Mouse (Mus musculus): ENCODE measurements around the gene Prl8a6. TPM values are rescaled to one million over a fixed set of nuclear protein-coding genes. Genes with fewer than 3 reads are reported as not detected.

Prl8a6 gene
- not detected in 2 replicates for polyA plus RNA-seq (2015; fragmentation: Nextera tagmentation; extraction: Ambion mirVana)

- ATAC-seq (ENCODE audit: insufficient read depth, low FRiP score) = no peak
- Histone ChIP-seq H3K4me2 (ENCODE audit: low read depth, low read length) (no peak within 1 kb of the TSS), H3K36me3 (ENCODE audit: control insufficient read depth, insufficient read depth, low read length) (no peaks in the 10 kb centered on the region), H3K4me1 (ENCODE audit: control insufficient read depth, insufficient read depth, low read length) (no peaks in the 10 kb centered on the region), H3K27me3 (ENCODE audit: control insufficient read depth, insufficient read depth, low read length) (no peaks in the 10 kb centered on the region), H3K9me3 (replicated peaks; ENCODE audit: control insufficient read depth, low read length) (no peaks in the 10 kb centered on the region), H3K27ac (ENCODE audit: low read length) (no peak within 1 kb of the TSS), H3K4me3 (replicated peaks; ENCODE audit: low read length) (no peak within 1 kb of the TSS), H3K9ac (ENCODE audit: low read length) (no peak within 1 kb of the TSS)
- WGBS = 83% methylated on average over 3 of the region's 3 CpGs
Observed at GRCm38 (mm10) chr13:27438588-27438987, at the start of gene Prl8a6. Gene Prl8a6 (minus strand): TSS chr13:27438688.

- H3K9ac ChIP-seq (ENCODE audit: low read length) = no peak overlapping the region
- H3K4me2 ChIP-seq (ENCODE audit: low read depth, low read length) = no peak overlapping the region
- no peak overlapping the region for H3K27ac ChIP-seq (ENCODE audit: low read length)
- no peak for ATAC-seq (ENCODE audit: insufficient read depth, low FRiP score)
- no peaks in the 10 kb centered on the region for H3K36me3 ChIP-seq (ENCODE audit: control insufficient read depth, insufficient read depth, low read length)
- no peak overlapping the region for H3K4me3 ChIP-seq (replicated peaks; ENCODE audit: low read length)
- H3K4me1 ChIP-seq (ENCODE audit: control insufficient read depth, insufficient read depth, low read length) = no peaks in the 10 kb centered on the region
- WGBS = 78% methylated on average over 1 of the region's 1 CpGs
- no peaks in the 10 kb centered on the region for H3K9me3 ChIP-seq (replicated peaks; ENCODE audit: control insufficient read depth, low read length)
- H3K27me3 ChIP-seq (ENCODE audit: control insufficient read depth, insufficient read depth, low read length) = no peaks in the 10 kb centered on the region
Observed at GRCm38 (mm10) chr13:27433159-27433558, 5.3 kb downstream of the Prl8a6 start.

GRCm38 (mm10) chr13:27413640-27414039 lies 24.8 kb downstream of the Prl8a6 start:
- no peak for ATAC-seq (ENCODE audit: insufficient read depth, low FRiP score)
- H3K4me1 ChIP-seq (ENCODE audit: control insufficient read depth, insufficient read depth, low read length) = no peaks in the 10 kb centered on the region
- no peak overlapping the region for H3K4me2 ChIP-seq (ENCODE audit: low read depth, low read length)
- no peaks in the 10 kb centered on the region for H3K27me3 ChIP-seq (ENCODE audit: control insufficient read depth, insufficient read depth, low read length)
- H3K36me3 ChIP-seq (ENCODE audit: control insufficient read depth, insufficient read depth, low read length) = no peaks in the 10 kb centered on the region
- no peak overlapping the region for H3K27ac ChIP-seq (ENCODE audit: low read length)
- H3K4me3 ChIP-seq (replicated peaks; ENCODE audit: low read length) = no peak overlapping the region
- no peaks in the 10 kb centered on the region for H3K9me3 ChIP-seq (replicated peaks; ENCODE audit: control insufficient read depth, low read length)
- H3K9ac ChIP-seq (ENCODE audit: low read length) = no peak overlapping the region

GRCm38 (mm10) chr13:27399061-27399724 lies 39.3 kb downstream of the Prl8a6 start:
- ATAC-seq (ENCODE audit: insufficient read depth, low FRiP score) = no peak
- 93% methylated on average over 7 of the region's 7 CpGs for WGBS
- no peak overlapping the region for H3K4me3 ChIP-seq (replicated peaks; ENCODE audit: low read length)
- no peaks in the 10 kb centered on the region for H3K36me3 ChIP-seq (ENCODE audit: control insufficient read depth, insufficient read depth, low read length)
- H3K4me2 ChIP-seq (ENCODE audit: low read depth, low read length) = no peak overlapping the region
- no peaks in the 10 kb centered on the region for H3K27me3 ChIP-seq (ENCODE audit: control insufficient read depth, insufficient read depth, low read length)
- H3K27ac ChIP-seq (ENCODE audit: low read length) = no peak overlapping the region
- H3K4me1 ChIP-seq (ENCODE audit: control insufficient read depth, insufficient read depth, low read length) = no peaks in the 10 kb centered on the region
- H3K9ac ChIP-seq (ENCODE audit: low read length) = no peak overlapping the region
- no peaks in the 10 kb centered on the region for H3K9me3 ChIP-seq (replicated peaks; ENCODE audit: control insufficient read depth, low read length)

- Histone ChIP-seq H3K9me3 (replicated peaks; ENCODE audit: control insufficient read depth, low read length) (no peaks in the 10 kb centered on the region), H3K4me2 (ENCODE audit: low read depth, low read length) (no peak within 1 kb of the TSS), H3K4me3 (replicated peaks; ENCODE audit: low read length) (no peak within 1 kb of the TSS), H3K27ac (ENCODE audit: low read length) (no peak within 1 kb of the TSS), H3K4me1 (ENCODE audit: control insufficient read depth, insufficient read depth, low read length) (no peaks in the 10 kb centered on the region), H3K9ac (ENCODE audit: low read length) (no peak within 1 kb of the TSS), H3K27me3 (ENCODE audit: control insufficient read depth, insufficient read depth, low read length) (no peaks in the 10 kb centered on the region), H3K36me3 (ENCODE audit: control insufficient read depth, insufficient read depth, low read length) (no peaks in the 10 kb centered on the region)
- 68% methylated on average over 6 of the region's 6 CpGs for WGBS
- no peak for ATAC-seq (ENCODE audit: insufficient read depth, low FRiP score)
Observed at GRCm38 (mm10) chr13:27390746-27391145, 47.7 kb downstream of the Prl8a6 start, which contains the start of gene Prl2b1. Gene Prl2b1 (minus strand): TSS chr13:27390846.

Other genes with a start within 250 kb of the Prl8a6 start
- gene Prl3c1, start 242.0 kb downstream of the Prl8a6 start, polyA plus RNA-seq (2015; fragmentation: Nextera tagmentation; extraction: Ambion mirVana) = not detected in 2 replicates
- gene Prl3b1, start 196.8 kb downstream of the Prl8a6 start, polyA plus RNA-seq (2015; fragmentation: Nextera tagmentation; extraction: Ambion mirVana) = not detected in 2 replicates
- not detected in 2 replicates for gene Prl3a1, start 179.3 kb downstream of the Prl8a6 start, polyA plus RNA-seq (2015; fragmentation: Nextera tagmentation; extraction: Ambion mirVana)
- gene Prl6a1, start 126.1 kb downstream of the Prl8a6 start, polyA plus RNA-seq (2015; fragmentation: Nextera tagmentation; extraction: Ambion mirVana) = not detected in 2 replicates
- not detected in 2 replicates for gene Prl8a2, start 93.0 kb downstream of the Prl8a6 start, polyA plus RNA-seq (2015; fragmentation: Nextera tagmentation; extraction: Ambion mirVana)
- not detected in 2 replicates for gene Prl2b1, start 47.8 kb downstream of the Prl8a6 start, polyA plus RNA-seq (2015; fragmentation: Nextera tagmentation; extraction: Ambion mirVana)
- gene Prl8a8, start 74.5 kb upstream of the Prl8a6 start, polyA plus RNA-seq (2015; fragmentation: Nextera tagmentation; extraction: Ambion mirVana) = not detected in 2 replicates
- not detected in 2 replicates for gene Prl8a9, start 125.9 kb upstream of the Prl8a6 start, polyA plus RNA-seq (2015; fragmentation: Nextera tagmentation; extraction: Ambion mirVana)
- not detected in 2 replicates for gene Prl8a1, start 143.5 kb upstream of the Prl8a6 start, polyA plus RNA-seq (2015; fragmentation: Nextera tagmentation; extraction: Ambion mirVana)
- not detected in 2 replicates for gene Prl7b1, start 171.9 kb upstream of the Prl8a6 start, polyA plus RNA-seq (2015; fragmentation: Nextera tagmentation; extraction: Ambion mirVana)
- gene Prl7a1, start 203.8 kb upstream of the Prl8a6 start, polyA plus RNA-seq (2015; fragmentation: Nextera tagmentation; extraction: Ambion mirVana) = not detected in 2 replicates
- gene Prl7a2, start 229.3 kb upstream of the Prl8a6 start, polyA plus RNA-seq (2015; fragmentation: Nextera tagmentation; extraction: Ambion mirVana) = not detected in 2 replicates

All from stomach, embryonic 16.5 days (tissue).